In the genomic region with DNA sequence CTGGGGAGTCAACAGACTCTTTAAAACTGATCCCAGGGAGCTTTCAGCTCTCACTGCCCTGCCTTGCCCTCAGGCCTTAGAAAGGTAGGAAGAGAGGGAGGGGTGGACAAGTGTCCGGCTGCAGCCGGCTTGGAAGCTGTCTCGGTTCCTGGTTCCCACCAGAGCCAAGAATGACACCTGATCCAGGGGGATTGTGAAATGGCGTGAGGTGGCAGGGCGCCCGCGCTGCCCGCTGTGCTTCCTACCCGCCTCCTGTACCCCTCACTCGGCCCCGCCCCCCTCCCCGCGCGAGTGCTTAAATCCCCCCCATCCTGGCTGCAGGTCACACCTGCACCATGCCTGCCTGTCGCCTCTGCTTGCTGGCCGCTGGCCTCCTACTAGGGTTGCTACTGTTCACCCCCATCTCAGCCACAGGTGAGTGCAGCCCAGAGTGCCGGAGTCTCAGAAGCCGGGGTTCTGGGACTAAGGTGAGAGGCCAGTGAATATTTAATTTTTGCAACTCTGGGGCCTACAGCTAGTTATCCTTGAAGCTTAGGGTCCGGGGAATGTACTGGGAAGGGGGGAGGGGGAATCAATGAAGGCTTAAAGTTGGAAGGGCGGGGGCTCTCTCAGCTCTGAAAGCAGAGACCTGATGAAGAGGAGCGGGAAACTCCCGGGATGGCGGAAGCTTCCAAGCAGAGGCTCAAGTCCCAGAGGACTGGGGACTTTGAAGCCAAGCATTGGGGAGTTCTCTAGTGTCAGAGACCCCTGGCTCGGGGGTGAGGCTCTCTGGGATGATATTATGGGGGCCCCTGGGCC, we compare ENCODE assay signal across 7 mouse cellular contexts. TPM values are rescaled to one million over a fixed set of nuclear protein-coding genes. Genes with fewer than 3 reads are reported as not detected.
DNase-seq lines count a peak whose midpoint lies in the region; ATAC-seq lines count a peak whose summit lies in the region.

A gene (plus strand): TSS at position 23 of the 798 bp plus-strand sequence.

- H3K4me3 ChIP-seq in limb, embryonic 12.5 days (replicated peaks) = peak within 1 kb of the TSS; percentile 47
- peak within 1 kb of the TSS; percentile 47 for H3K4me3 ChIP-seq in midbrain, embryonic 16.5 days (ENCODE audit: low read depth, low read length)

- DNase-seq in urinary bladder, adult 18-20 months (ENCODE audit: low spot score in 2 of 2) = peak; percentile 44 to 59
- no peak for DNase-seq in urinary bladder, postnatal 10 days (ENCODE audit: low spot score)
- DNase-seq in left cerebral cortex, postnatal 25 days (ENCODE audit: low spot score in 2 of 2) = no peak

- peaks cover 23% of the 10 kb centered on the region for H3K4me1 ChIP-seq in limb, embryonic 12.5 days (replicated peaks)
- H3K4me1 ChIP-seq in midbrain, embryonic 16.5 days (ENCODE audit: control insufficient read depth, insufficient read depth, low read length) = peaks cover 13% of the 10 kb centered on the region

- H3K36me3 ChIP-seq in limb, embryonic 12.5 days = peaks cover 8% of the 10 kb centered on the region; the same call in 1 of the 2 replicates
- H3K36me3 ChIP-seq in midbrain, embryonic 16.5 days (ENCODE audit: control insufficient read depth, insufficient read depth, low read length) = no peaks in the 10 kb centered on the region

- H3K9me3 ChIP-seq in limb, embryonic 12.5 days = 0 out of 2 replicates have a peak, but pooled peaks cover 3% of the 10 kb centered on the region
- H3K9me3 ChIP-seq in midbrain, embryonic 16.5 days (replicated peaks; ENCODE audit: control insufficient read depth, low read length, poor library complexity, severe bottlenecking) = no peaks in the 10 kb centered on the region

- intact Hi-C loops in left cerebral cortex, postnatal 25 days (cut with DNase I) = loop anchor here (2.0 to 5.0 kb wide), 2 partner anchors 40 to 146 kb away; no protein-coding TSS in a partner anchor

- H3K27ac ChIP-seq in limb, embryonic 12.5 days = peak within 1 kb of the TSS; percentile 50; the same call in 1 of the 2 replicates
- no peak within 1 kb of the TSS for H3K27ac ChIP-seq in midbrain, embryonic 16.5 days (ENCODE audit: low read length)

- peaks cover 15% of the 10 kb centered on the region; the same call in 1 of the 2 replicates for H3K27me3 ChIP-seq in limb, embryonic 12.5 days
- H3K27me3 ChIP-seq in midbrain, embryonic 16.5 days (ENCODE audit: control insufficient read depth, insufficient read depth, low read depth, low read length) = peaks cover 20% of the 10 kb centered on the region

- ATAC-seq in hematopoietic stem cell, adult 5-6 weeks (replicated peaks in 1 of 2; ENCODE audit: insufficient read depth in 1 of 2, low FRiP score in 2 of 2, low TSS enrichment in 1 of 2, low read depth in 1 of 2, poor library complexity in 2 of 2, severe bottlenecking in 2 of 2) = no peak
- 0 out of 2 replicates have a peak, but pooled peaks have one; percentile 10 for ATAC-seq in limb, embryonic 12.5 days (ENCODE audit: insufficient number of reproducible peaks, insufficient read depth, low FRiP score, low TSS enrichment, low read depth)
- no peak for ATAC-seq in midbrain, embryonic 16.5 days
- ATAC-seq in megakaryocyte-erythroid progenitor cell, adult 5-6 weeks (replicated peaks; ENCODE audit: low FRiP score, low TSS enrichment, poor library complexity, severe bottlenecking) = no peak

- peak within 1 kb of the TSS; percentile 73 for H3K9ac ChIP-seq in limb, embryonic 12.5 days (replicated peaks)
- peak within 1 kb of the TSS; percentile 74 for H3K9ac ChIP-seq in midbrain, embryonic 16.5 days (ENCODE audit: low read depth, low read length)

- 2% methylated on average over 24 of the region's 24 CpGs for WGBS in limb, embryonic 12.5 days
- 4% methylated on average over 23 of the region's 24 CpGs for WGBS in midbrain, embryonic 16.5 days

- peak within 1 kb of the TSS; percentile 86 for H3K4me2 ChIP-seq in limb, embryonic 12.5 days
- H3K4me2 ChIP-seq in midbrain, embryonic 16.5 days (ENCODE audit: low read length) = peak within 1 kb of the TSS; percentile 98

RNA-seq across cellular contexts. Expression of the gene that starts here (rescaled TPM):
- total RNA-seq in hematopoietic stem cell, adult 5-6 weeks (2017) = 7.5 and 11.6 TPM in 2 replicates
- polyA plus RNA-seq in limb, embryonic 12.5 days (2016; fragmentation: Nextera tagmentation; extraction: Ambion mirVana) = 36.2 and 39.6 TPM in 2 replicates
- polyA plus RNA-seq in midbrain, embryonic 16.5 days (2015; fragmentation: Nextera tagmentation; extraction: Ambion mirVana) = 2.3 and 2.5 TPM in 2 replicates
- total RNA-seq in megakaryocyte-erythroid progenitor cell, adult 5-6 weeks (2014; fragmentation: Nextera tagmentation) = not detected in 2 replicates
- total RNA-seq in megakaryocyte-erythroid progenitor cell, adult 5-6 weeks (2017) = not detected in 2 replicates
- total RNA-seq in left cerebral cortex, postnatal 25 days (2021) = 1 to 10 TPM in 1 of 2 experiments, under 1 TPM in 1; 0.71 to 1.3 TPM

Comparison
In these comparisons a context has a peak if more than half of its experiments do, and no peak if none do; other contexts are left out.
1. RNA of the gene that starts here (polyA plus RNA-seq): 36.2 to 39.6 TPM in limb, embryonic 12.5 days; 2.3 to 2.5 TPM in midbrain, embryonic 16.5 days; every median in the first group is over 10 times any median in the second.
2. DNase-seq: peak in urinary bladder, adult 18-20 months (2 of 2); none in urinary bladder, postnatal 10 days (single experiment) and left cerebral cortex, postnatal 25 days (0 of 2).